Mouse (Mus musculus) liver, postnatal 0 days (tissue): ENCODE data around the gene Parp9. TPM values are rescaled to one million over a fixed set of nuclear protein-coding genes. Genes with fewer than 3 reads are reported as not detected.

Source experiments
- ATAC-seq: fragments of 200-750 bp; cut with Nextera tagmentation; 2 replicates; pipeline ENCODE4 v1.8.0; 2017; ENCODE audit warnings: mild to moderate bottlenecking, moderate library complexity
- DNase-seq: peaks from one replicate; pipeline ENCODE4 v3.0.0-alpha.2; 2016
- H3K27ac ChIP-seq: fragments of 300-500 bp; sonication (generic); 2 replicates; pipeline ENCODE4 v1.5.1; 2014; ENCODE audit warnings: antibody characterized with exemption, moderate library complexity, mild to moderate bottlenecking, low read depth
- H3K27me3 ChIP-seq: fragments of 300-500 bp; sonication (generic); 2 replicates; pipeline ENCODE4 v1.6.1; 2014; ENCODE audit warnings: low read length, control low read depth, mixed read lengths; ENCODE audit not compliant: insufficient read depth
- H3K36me3 ChIP-seq: fragments of 300-500 bp; sonication (generic); replicated peaks from 2 replicates; pipeline ENCODE4 v1.6.1; 2014; ENCODE audit warnings: mild to moderate bottlenecking, control low read depth, low read length, moderate library complexity, mixed read lengths; ENCODE audit not compliant: insufficient read depth
- H3K4me1 ChIP-seq: fragments of 300-500 bp; sonication (generic); 2 replicates; pipeline ENCODE4 v1.6.1; 2014; ENCODE audit warnings: antibody characterized with exemption, mild to moderate bottlenecking, control low read depth; ENCODE audit not compliant: insufficient read depth
- H3K4me2 ChIP-seq: fragments of 300-500 bp; sonication (generic); 2 replicates; pipeline ENCODE4 v1.6.1; 2014; ENCODE audit warnings: low read depth, mild to moderate bottlenecking, low read length, moderate library complexity, mixed read lengths
- H3K4me3 ChIP-seq: fragments of 300-500 bp; sonication (generic); 2 replicates; pipeline ENCODE4 v1.5.1; 2014; ENCODE audit warnings: low read depth, low read length
- H3K9ac ChIP-seq: fragments of 300-500 bp; sonication (generic); replicated peaks from 2 replicates; pipeline ENCODE4 v1.6.1; 2014; ENCODE audit warnings: mild to moderate bottlenecking, moderate library complexity
- H3K9me3 ChIP-seq: fragments of 300-500 bp; sonication (generic); 2 replicates; pipeline ENCODE4 v1.6.1; 2016; ENCODE audit warnings: mild to moderate bottlenecking, control low read depth, low read length, mixed read lengths
- CTCF ChIP-seq: sonication (generic); IDR thresholded peaks from 2 replicates; pipeline ENCODE4 v1.5.1; 2016; ENCODE audit warnings: antibody characterized with exemption, low read depth
- EP300 ChIP-seq: IDR thresholded peaks from 2 replicates; pipeline ENCODE4 v1.6.1; 2016; ENCODE audit warnings: antibody characterized with exemption, low read depth, mild to moderate bottlenecking
- WGBS: fragments of 180-500 bp; shearing (Covaris S2); extraction: QIAGEN DNeasy Blood & Tissue Kit; methylation state at CpG from one replicate; pipeline ENCODE4 v1.1.7; 2014; ENCODE audit not compliant: insufficient replicate concordance; 5-methylcytosine and 5-hydroxymethylcytosine counted together
- polyA plus RNA-seq: library from polyadenylated mRNA; unstranded; fragments of >200 nt; fragmentation: Nextera tagmentation; extraction: Ambion mirVana; gene quantifications from 2 replicates; pipeline ENCODE4 v1.2.1, GENCODE M21; 2015

Parp9 gene
- polyA plus RNA-seq, 1 experiment from 2014 or later = 21.8 TPM

- 0 out of 2 replicates have a peak, but pooled peaks have one; percentile 7 for ATAC-seq
These were observed 5.1 kb upstream of the Parp9 start for GRCm38 (mm10) chr16:35933181-35933580.

DNA sequence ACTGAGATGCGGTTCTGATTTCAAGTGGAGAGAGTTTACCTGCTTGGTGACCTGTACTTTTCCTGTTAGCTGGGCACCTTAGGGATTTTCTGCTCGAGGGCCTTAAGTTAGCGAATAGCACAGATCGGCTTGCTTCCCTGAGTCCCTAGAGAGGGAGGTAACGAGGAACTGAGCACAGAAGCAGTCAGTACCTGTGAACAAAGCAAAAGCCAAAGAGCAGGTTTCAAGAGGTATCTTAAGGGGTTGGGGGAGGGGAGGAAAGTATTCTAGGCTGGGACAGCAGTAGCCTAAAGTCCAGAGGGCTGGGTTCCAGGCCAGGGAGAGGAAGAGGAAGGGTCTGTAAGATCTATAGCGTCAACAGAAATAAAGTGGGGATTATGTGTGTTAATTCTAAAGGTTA, 991 bp downstream of the Parp9 start:
- peaks cover 16% of the 10 kb centered on the region for H3K4me1 ChIP-seq
- peak overlapping the region; percentile 97 for H3K9ac ChIP-seq
- H3K4me3 ChIP-seq = peak overlapping the region; percentile 100
- no peak for TF ChIP-seq EP300
- TF ChIP-seq CTCF = no peak
- H3K4me2 ChIP-seq = peak overlapping the region; percentile 91
- 3% methylated on average over 6 of the region's 6 CpGs for WGBS
- no peaks in the 10 kb centered on the region for H3K27me3 ChIP-seq
- peak overlapping the region; percentile 97 for H3K27ac ChIP-seq
- peak; percentile 49 for ATAC-seq
- peak; percentile 30 for DNase-seq
- no peaks in the 10 kb centered on the region for H3K9me3 ChIP-seq
- peaks cover 47% of the 10 kb centered on the region for H3K36me3 ChIP-seq

More at GRCm38 (mm10) chr16:35933181-35933580, 5.1 kb upstream of the Parp9 start:
- DNase-seq = no peak
- no peak overlapping the region for H3K4me2 ChIP-seq
- no peak overlapping the region for H3K9ac ChIP-seq
- no peaks in the 10 kb centered on the region for H3K9me3 ChIP-seq
- peaks cover 65% of the 10 kb centered on the region for H3K36me3 ChIP-seq
- no peak overlapping the region for H3K4me3 ChIP-seq
- H3K27me3 ChIP-seq = no peaks in the 10 kb centered on the region
- 83% methylated on average over 10 of the region's 10 CpGs for WGBS
- H3K27ac ChIP-seq = peak overlapping the region; percentile 77
- TF ChIP-seq CTCF (no peak), EP300 (no peak)
- H3K4me1 ChIP-seq = peaks cover 31% of the 10 kb centered on the region

GRCm38 (mm10) chr16:35939690-35940089, 1.4 kb downstream of the Parp9 start:
- ATAC-seq (peak; percentile 70), DNase-seq (peak; percentile 90)
- Histone ChIP-seq H3K9ac (peak overlapping the region; percentile 97), H3K27ac (peak overlapping the region; percentile 97), H3K36me3 (peaks cover 47% of the 10 kb centered on the region), H3K4me3 (peak overlapping the region; percentile 100), H3K27me3 (no peaks in the 10 kb centered on the region), H3K9me3 (no peaks in the 10 kb centered on the region), H3K4me1 (peaks cover 16% of the 10 kb centered on the region), H3K4me2 (peak overlapping the region; percentile 91)
- WGBS = 3% methylated on average over 9 of the region's 9 CpGs
- TF ChIP-seq CTCF = peak; percentile 88
- TF ChIP-seq EP300 = no peak

GRCm38 (mm10) chr16:35941382-35941781, 3.1 kb downstream of the Parp9 start:
- no peak for TF ChIP-seq EP300
- peak; percentile 70 for TF ChIP-seq CTCF
- 81% methylated on average over 7 of the region's 7 CpGs for WGBS
- H3K36me3 ChIP-seq = peaks cover 46% of the 10 kb centered on the region
- H3K4me3 ChIP-seq = no peak overlapping the region
- ATAC-seq (no peak), DNase-seq (peak; percentile 67)
- H3K27ac ChIP-seq = no peak overlapping the region
- no peak overlapping the region for H3K4me2 ChIP-seq
- no peaks in the 10 kb centered on the region for H3K27me3 ChIP-seq
- no peak overlapping the region for H3K9ac ChIP-seq
- H3K4me1 ChIP-seq = peaks cover 16% of the 10 kb centered on the region
- no peaks in the 10 kb centered on the region for H3K9me3 ChIP-seq

DNA sequence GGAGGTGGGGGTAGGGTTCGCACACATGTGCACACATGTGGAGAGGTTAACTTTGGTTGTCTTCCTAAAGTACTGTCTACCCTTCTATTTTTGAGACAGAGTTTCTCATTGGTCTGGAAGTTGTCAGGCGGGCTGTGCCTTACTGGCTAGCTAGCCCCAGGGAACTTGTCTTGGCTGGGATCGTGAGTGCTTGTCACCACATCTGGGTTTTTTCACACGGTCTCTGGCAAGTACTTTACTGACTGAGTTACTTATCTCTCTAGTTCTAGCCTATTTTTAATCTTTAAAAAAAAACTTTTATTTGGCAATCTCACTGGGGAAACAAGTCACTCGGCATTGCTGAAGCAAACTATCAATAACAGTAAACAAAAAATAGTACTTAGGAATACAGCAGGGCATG, 11.0 kb downstream of the Parp9 start:
- ATAC-seq (no peak), DNase-seq (no peak)

GRCm38 (mm10) chr16:35951216-35951615, 12.9 kb downstream of the Parp9 start:
- TF ChIP-seq CTCF = no peak
- TF ChIP-seq EP300 = no peak
- 90% methylated on average over 3 of the region's 3 CpGs for WGBS
- H3K4me2 ChIP-seq = no peak overlapping the region
- H3K4me1 ChIP-seq = peaks cover 4% of the 10 kb centered on the region
- H3K36me3 ChIP-seq = peaks cover 77% of the 10 kb centered on the region
- no peak overlapping the region for H3K4me3 ChIP-seq
- H3K27ac ChIP-seq = no peak overlapping the region
- H3K9ac ChIP-seq = no peak overlapping the region
- ATAC-seq = no peak
- no peak for DNase-seq
- no peaks in the 10 kb centered on the region for H3K9me3 ChIP-seq
- no peaks in the 10 kb centered on the region for H3K27me3 ChIP-seq

More for the DNA sequence above, 11.0 kb downstream of the Parp9 start:
- peaks cover 4% of the 10 kb centered on the region for H3K4me1 ChIP-seq
- no peak for TF ChIP-seq CTCF
- no peak for TF ChIP-seq EP300
- H3K36me3 ChIP-seq = peaks cover 70% of the 10 kb centered on the region
- no peak overlapping the region for H3K9ac ChIP-seq
- no peak overlapping the region for H3K4me3 ChIP-seq
- no peak overlapping the region for H3K4me2 ChIP-seq
- H3K9me3 ChIP-seq = no peaks in the 10 kb centered on the region
- WGBS = 79% methylated on average over 5 of the region's 5 CpGs
- H3K27ac ChIP-seq = no peak overlapping the region
- no peaks in the 10 kb centered on the region for H3K27me3 ChIP-seq
